Mouse (Mus musculus) megakaryocyte-erythroid progenitor cell, adult 5 weeks (primary cell): ENCODE results near the gene Arhgap29. TPM values are rescaled to one million over a fixed set of nuclear protein-coding genes. Genes with fewer than 3 reads are reported as not detected.

Source experiments
- polyA plus RNA-seq: library from polyadenylated mRNA; stranded (reverse); fragments of >175 nt; gene quantifications from 2 replicates; pipeline ENCODE4 v1.2.3, GENCODE M21; 2012

The Arhgap29 gene
- 0.50 and 0.51 TPM in 2 replicates for polyA plus RNA-seq

DNA sequence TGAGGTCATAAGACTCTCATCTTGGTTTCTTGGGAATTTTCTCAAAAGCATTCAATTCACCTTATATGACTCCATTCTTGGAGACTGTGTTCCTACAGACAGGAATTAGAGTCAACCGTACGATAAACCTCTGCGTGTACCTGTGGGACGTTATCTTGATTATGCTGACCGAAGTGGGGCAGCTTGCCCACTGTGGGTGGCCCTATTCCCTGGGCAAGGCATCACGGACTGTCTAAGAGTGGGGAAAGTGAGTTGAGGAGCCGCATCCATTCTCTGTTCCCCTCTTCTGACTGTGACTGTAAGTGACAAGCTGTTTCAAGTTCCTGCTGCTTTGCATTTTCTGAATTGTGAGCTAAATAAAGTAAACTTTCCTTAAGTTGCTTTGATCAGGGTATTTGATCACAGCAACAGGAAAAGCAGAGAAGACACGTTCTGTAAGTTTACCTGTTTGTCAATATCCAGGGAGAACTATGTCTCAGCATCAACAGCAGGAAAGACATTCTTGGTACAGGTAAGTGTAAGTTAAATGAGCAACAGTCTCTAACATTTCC is at the start of gene Arhgap29:
Gene Arhgap29, plus strand, starts transcription at position 501 of the 551 bp plus-strand sequence.

DNA sequence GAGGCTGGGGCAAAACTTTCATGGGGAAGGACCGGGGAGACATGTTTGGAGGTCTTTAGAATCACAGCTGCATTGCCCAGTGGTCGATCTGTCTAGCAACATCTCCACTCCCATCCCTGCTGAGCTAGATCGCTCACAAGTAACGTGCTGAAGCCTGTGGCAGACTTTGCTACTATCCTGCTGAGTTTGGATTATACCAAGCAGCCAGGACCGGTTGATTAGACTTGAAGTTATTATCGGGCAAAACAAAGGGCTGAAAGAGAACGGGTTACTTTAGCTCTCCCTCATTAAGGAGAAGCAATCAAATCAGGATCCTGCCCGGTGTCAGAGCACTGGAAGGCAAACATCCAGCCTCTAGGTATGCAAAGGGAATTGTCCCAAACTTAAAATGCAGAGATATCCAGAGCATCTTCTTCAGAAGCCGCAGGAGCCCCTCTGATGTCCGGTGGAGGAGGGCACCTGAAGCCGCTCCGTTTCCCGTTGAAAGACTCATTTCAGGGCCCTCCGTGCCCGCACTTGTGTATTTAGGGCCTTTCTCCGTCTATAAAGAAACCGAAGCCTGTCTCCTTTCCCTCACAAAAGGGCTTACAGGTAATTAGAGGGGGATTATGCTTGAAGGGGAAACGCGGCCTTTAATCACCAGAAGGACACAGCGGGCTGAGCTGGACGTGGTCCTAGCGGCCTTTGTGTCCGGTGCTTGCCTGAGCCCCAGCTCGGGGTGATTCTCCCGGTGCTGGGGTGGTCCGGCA is 91.6 kb downstream of the Arhgap29 start, which contains the start of gene Abca4:
Gene Abca4, plus strand, starts transcription at position 645 of the 749 bp plus-strand sequence.

Other genes with a start within 250 kb of the Arhgap29 start
- gene F3, start 229.0 kb upstream of the Arhgap29 start, polyA plus RNA-seq, result 0.71 and 0.79 TPM in 2 replicates
- gene Abcd3, start 137.2 kb upstream of the Arhgap29 start, polyA plus RNA-seq, result 37.5 and 49.7 TPM in 2 replicates
- 0.90 and 1.1 TPM in 2 replicates for gene Abca4, start 91.9 kb downstream of the Arhgap29 start, polyA plus RNA-seq